Mouse (Mus musculus): ENCODE results near the gene Vcl.

Vcl gene

GRCm38 (mm10) chr14:21013800-21014334 lies 84.7 kb downstream of the Vcl start:
- no peak for DNase-seq (ENCODE audit: low read depth, low spot score)

- no peak for DNase-seq (ENCODE audit: low read depth, low spot score)
These were observed 88.7 kb downstream of the Vcl start for GRCm38 (mm10) chr14:21017871-21018270.

- DNase-seq (ENCODE audit: low read depth, low spot score) = peak; percentile 51
These were observed 89.8 kb downstream of the Vcl start for GRCm38 (mm10) chr14:21018977-21019376.

DNA sequence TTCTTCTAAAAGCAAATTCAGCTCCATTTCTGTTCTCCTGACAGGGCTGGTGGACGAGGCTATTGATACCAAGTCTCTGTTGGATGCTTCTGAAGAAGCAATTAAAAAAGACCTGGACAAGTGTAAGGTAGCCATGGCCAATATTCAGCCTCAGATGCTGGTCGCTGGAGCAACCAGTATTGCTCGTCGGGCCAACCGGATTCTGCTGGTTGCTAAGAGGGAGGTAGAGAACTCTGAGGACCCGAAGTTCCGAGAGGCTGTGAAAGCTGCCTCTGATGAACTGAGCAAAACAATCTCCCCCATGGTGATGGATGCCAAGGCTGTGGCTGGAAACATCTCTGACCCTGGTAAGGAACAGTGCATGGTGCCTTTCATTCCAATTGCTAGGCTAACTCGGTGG lies 91.2 kb downstream of the Vcl start:
- DNase-seq (ENCODE audit: low read depth, low spot score) = no peak

DNA sequence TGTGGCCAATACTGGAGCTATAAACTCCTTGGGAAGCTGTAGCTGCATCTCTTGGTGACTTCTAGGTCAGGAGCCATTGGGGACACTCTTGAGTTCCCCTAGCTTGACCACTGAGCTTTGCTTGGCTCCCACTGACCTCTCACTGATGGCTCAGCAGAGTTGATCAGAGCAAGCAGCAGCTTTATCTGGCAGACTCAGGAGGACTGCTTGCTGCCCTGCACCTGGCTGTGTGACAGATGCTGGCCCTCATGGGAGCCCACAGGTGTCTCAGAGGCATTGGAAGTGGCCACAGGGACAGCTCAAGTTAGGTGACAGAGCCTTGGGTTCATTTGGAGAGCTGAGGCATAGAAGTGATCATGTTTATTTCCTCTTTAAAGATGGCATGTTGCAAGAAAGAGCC lies 98.3 kb downstream of the Vcl start:
- no peak for DNase-seq (ENCODE audit: low read depth, low spot score)

DNA sequence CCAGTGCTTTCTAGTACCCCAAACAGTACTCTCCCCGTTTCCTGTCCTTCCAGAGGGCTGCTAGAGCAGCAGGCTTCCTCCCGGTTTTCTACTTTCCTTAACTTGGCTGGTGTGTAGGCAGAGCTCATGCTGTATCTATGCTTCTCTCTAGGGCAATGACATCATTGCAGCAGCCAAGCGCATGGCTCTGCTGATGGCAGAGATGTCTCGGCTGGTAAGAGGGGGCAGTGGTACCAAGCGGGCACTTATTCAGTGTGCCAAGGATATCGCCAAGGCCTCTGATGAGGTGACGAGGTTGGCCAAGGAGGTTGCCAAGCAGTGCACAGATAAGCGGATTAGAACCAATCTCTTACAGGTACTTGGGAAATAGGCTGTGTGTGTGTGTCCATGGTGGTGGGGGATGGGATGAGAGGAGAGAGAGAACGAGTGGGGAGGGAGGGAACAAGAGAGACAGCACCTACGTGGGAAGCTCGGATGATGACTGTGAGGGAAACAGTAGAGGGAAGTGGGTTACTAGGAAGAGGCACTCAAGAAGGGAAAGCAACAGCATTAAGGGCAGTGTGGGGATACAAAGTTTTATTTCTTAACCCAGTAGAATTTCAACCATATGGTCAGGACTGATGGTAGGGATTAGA lies 99.9 kb downstream of the Vcl start:
- no peak for DNase-seq (ENCODE audit: low read depth, low spot score)

GRCm38 (mm10) chr14:21031783-21032511 lies 102.7 kb downstream of the Vcl start:
- peak; percentile 74 for DNase-seq (ENCODE audit: low read depth, low spot score)

GRCm38 (mm10) chr14:21034271-21034670 lies 105.1 kb downstream of the Vcl start:
- DNase-seq (ENCODE audit: low read depth, low spot score) = no peak

- DNase-seq (ENCODE audit: low read depth, low spot score) = no peak
These were observed 105.6 kb downstream of the Vcl start for GRCm38 (mm10) chr14:21034791-21035190.

DNA sequence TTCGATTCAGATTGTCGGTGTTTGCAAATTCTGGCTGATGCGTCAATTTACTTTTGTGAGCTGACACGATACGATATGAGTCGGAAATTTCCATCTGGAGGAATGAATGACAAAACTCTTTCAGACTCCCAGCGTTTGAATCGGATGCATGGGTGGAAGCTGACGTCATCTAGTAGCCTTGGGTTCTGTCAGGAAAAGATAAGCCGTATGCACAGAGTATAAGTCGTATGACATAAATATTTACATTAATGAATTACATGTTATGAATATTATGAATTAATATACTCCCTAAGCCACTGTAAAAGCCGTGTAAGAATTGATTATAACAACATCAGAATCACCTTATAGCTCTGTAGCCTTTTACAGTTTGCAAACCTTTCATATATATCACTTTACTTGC lies 109.9 kb downstream of the Vcl start:
- no peak for DNase-seq (ENCODE audit: low read depth, low spot score)

- DNase-seq (ENCODE audit: low read depth, low spot score) = no peak
These were observed 110.4 kb downstream of the Vcl start for GRCm38 (mm10) chr14:21039623-21040022.

DNA sequence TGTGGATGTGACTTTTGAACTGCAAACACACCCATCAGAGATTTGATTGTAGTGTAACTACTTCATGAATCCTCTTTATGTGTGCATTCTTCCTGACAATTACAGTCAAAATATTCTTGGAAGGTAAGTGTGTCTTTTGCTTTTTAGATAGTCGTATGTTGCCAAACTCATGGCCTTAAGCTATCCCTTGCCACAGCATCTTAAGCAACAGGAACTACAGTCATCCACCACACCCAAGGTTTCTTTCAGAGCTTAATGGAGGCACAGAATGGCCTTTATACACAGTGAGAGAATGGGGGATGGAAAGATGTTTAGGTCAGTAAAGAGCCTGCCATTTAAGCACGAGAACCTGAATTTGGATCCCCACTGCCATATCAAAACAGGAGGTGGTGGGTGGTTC lies 118.6 kb downstream of the Vcl start:
- no peak for DNase-seq (ENCODE audit: low read depth, low spot score)

DNA sequence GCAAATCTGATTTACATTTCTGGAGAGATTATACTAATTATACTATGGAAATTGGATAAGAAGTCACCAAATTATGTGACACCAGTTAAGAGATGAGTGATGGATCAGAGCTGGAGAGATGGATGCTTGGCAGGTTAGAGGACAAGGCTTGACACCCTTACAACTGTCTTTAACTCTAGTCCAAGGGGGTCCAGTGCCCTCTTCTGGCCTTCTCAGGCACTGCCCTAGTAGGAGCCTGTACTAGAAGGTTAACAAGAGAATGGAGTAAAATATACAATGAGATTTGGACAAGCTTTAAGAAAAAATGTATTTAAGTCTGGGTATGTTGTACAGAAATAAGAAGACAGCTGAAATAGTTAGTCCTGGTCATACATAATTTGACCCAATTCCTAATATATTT lies 119.7 kb downstream of the Vcl start:
- DNase-seq (ENCODE audit: low read depth, low spot score) = peak; percentile 50

- peak; percentile 55 for DNase-seq (ENCODE audit: low read depth, low spot score)
These were observed 121.5 kb downstream of the Vcl start for GRCm38 (mm10) chr14:21050734-21051133.

GRCm38 (mm10) chr14:21051380-21052111 lies 122.3 kb downstream of the Vcl start:
- DNase-seq (ENCODE audit: low read depth, low spot score) = peak; percentile 34

- DNase-seq (ENCODE audit: low read depth, low spot score) = peak; percentile 85
These were observed 123.0 kb downstream of the Vcl start, which contains the start of the genes Ap3m1 and Adk for GRCm38 (mm10) chr14:21052112-21052780. Ap3m1 (minus strand) TSS chr14:21052508. Adk (plus strand) TSS chr14:21052574.

- DNase-seq (ENCODE audit: low read depth, low spot score) = peak; percentile 58
These were observed 123.6 kb downstream of the Vcl start for GRCm38 (mm10) chr14:21052781-21053130.

DNA sequence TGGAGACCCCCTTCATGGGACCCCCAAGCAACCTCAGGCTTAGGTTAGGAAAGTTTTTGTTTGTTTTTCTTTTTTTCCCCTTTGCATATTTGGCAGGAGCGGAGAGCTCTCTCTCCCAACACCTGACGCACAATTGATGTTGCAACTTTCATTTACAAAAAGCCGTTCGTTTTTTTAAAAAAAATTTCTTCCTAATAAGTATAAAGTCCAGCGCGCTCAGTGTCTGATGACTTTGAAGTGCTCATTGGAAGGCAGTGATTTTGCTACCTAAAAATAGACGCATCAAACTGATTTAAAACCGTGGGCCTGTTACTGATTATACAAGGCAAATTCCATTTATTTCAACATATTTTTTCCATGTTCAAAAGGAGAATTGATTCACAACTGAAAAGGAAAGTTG lies 124.0 kb downstream of the Vcl start:
- no peak for DNase-seq (ENCODE audit: low read depth, low spot score)

DNA sequence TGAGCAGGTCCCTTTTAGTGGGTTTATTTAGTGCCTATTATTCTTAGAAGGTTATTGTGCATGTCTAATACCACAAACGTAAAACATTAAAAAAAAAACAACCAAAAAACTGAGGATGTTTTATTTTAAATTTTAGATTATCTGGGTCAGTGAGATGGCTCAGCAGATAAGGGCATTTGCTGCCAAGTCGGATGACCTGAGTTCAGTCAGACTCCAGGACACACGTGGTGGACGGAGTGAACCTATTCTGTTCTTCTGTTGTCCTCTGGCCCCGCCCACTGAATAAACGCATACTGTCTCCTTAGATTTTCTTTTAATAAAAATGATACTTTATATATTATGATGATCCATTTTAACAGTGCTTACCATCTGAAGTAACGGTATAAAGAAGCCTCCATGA lies 124.4 kb downstream of the Vcl start:
- DNase-seq (ENCODE audit: low read depth, low spot score) = no peak

DNA sequence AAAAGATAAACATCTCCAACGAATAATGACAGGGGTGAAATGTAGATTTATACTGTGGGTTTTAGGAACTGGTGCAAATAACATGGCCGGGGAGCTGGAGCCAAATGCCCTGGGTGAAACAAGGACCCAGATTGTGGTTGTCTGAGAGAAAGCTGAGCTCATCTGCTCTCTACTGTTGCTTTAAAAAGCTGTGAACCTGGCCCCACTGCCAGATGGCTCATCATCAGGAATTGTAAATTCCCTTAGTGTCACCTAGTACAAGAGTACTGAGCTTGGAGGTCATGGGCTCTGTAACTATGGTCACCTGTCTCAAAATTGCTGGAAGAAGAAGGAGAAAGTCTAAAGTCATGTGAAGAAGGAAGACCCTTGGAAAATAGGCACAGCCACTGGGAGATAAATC lies 129.8 kb downstream of the Vcl start:
- DNase-seq (ENCODE audit: low read depth, low spot score) = no peak

GRCm38 (mm10) chr14:21062766-21063513 lies 133.7 kb downstream of the Vcl start:
- DNase-seq (ENCODE audit: low read depth, low spot score) = no peak

Data from 3T3-L1 (cell line).